Mouse (Mus musculus) C3H10T1/2 (cell line): Measurements from ENCODE around the gene Lrrc52. TPM values are rescaled to one million over a fixed set of nuclear protein-coding genes. Genes with fewer than 3 reads are reported as not detected.

Experiments
- polyA plus RNA-seq, 2 experiments: library from polyadenylated mRNA; unstranded; fragments of >200 nt; fragmentation: generic; extraction: Trizol; gene quantifications; one replicate each; pipeline ENCODE4 v1.2.1; 2012; ENCODE audit warnings: missing spikeins in 2 of 2

The Lrrc52 gene
- not detected for polyA plus RNA-seq

GRCm38 (mm10) chr1:167466765-167467426 is at the start of gene Lrrc52:
TSS of gene Lrrc52 (minus strand) at chr1:167466780.

Other genes with a start within 250 kb of the Lrrc52 start
- gene Uck2, start 181.5 kb downstream of the Lrrc52 start, polyA plus RNA-seq: 10 to 100 TPM; 25.1 to 68.4 TPM
- 10 to 100 TPM in 1 of 2 experiments, 1 to 10 TPM in 1; 9.1 to 37.5 TPM for gene Tmco1, start 158.4 kb downstream of the Lrrc52 start, polyA plus RNA-seq
- 10 to 100 TPM; 11.4 to 52.5 TPM for gene Aldh9a1, start 116.8 kb downstream of the Lrrc52 start, polyA plus RNA-seq
- gene Mgst3, start 72.9 kb downstream of the Lrrc52 start, polyA plus RNA-seq: 100 to 1,000 TPM; 112 to 235 TPM
- not detected for gene Rxrg, start 131.6 kb upstream of the Lrrc52 start, polyA plus RNA-seq
- gene Lmx1a, start 222.5 kb upstream of the Lrrc52 start, polyA plus RNA-seq: not detected